Mouse (Mus musculus): Measurements from ENCODE around the gene Insig1. TPM values are rescaled to one million over a fixed set of nuclear protein-coding genes. Genes with fewer than 3 reads are reported as not detected.

Insig1 gene
- total RNA-seq, 2 experiments from 2014 or later = 8.4 to 11.4 TPM

GRCm38 (mm10) chr5:28117882-28118530, 46.8 kb downstream of the Insig1 start:
- DNase-seq (ENCODE audit: low spot score) = no peak

GRCm38 (mm10) chr5:28118531-28118925, 47.4 kb downstream of the Insig1 start:
- no peak for DNase-seq (ENCODE audit: low spot score)

- no peak for DNase-seq (ENCODE audit: low spot score)
Observed at GRCm38 (mm10) chr5:28119576-28119975, 48.4 kb downstream of the Insig1 start.

- DNase-seq (ENCODE audit: low spot score) = peak; percentile 36
Observed at GRCm38 (mm10) chr5:28122491-28123454, 51.6 kb downstream of the Insig1 start.

GRCm38 (mm10) chr5:28123455-28123825, 52.3 kb downstream of the Insig1 start:
- DNase-seq (ENCODE audit: low spot score) = no peak

- no peak for DNase-seq (ENCODE audit: low spot score)
Observed at GRCm38 (mm10) chr5:28124321-28125230, 53.4 kb downstream of the Insig1 start.

Other genes starting within 250 kb of the Insig1 start
- not detected for gene Htr5a, start 229.2 kb upstream of the Insig1 start, total RNA-seq (2021)
- gene En2, start 94.3 kb downstream of the Insig1 start, total RNA-seq (2021) = under 1 TPM; 0.21 to 0.23 TPM
- not detected for gene Cnpy1, start 174.4 kb downstream of the Insig1 start, total RNA-seq (2021)
- 10 to 100 TPM; 32.2 to 37.0 TPM for gene Rbm33, start 245.8 kb downstream of the Insig1 start, total RNA-seq (2021)